Mouse (Mus musculus): ENCODE results near the gene Pramef12. TPM values are rescaled to one million over a fixed set of nuclear protein-coding genes. Genes with fewer than 3 reads are reported as not detected.

The Pramef12 gene
- polyA plus RNA-seq (2015; fragmentation: Nextera tagmentation; extraction: Ambion mirVana) = not detected in 2 replicates

GRCm38 (mm10) chr4:144408290-144408689 is at the start of gene Pramef12:
Gene Pramef12 (minus strand): TSS chr4:144408464.
- no peak within 1 kb of the TSS for H3K9ac ChIP-seq
- H3K4me2 ChIP-seq = no peak within 1 kb of the TSS
- H3K4me1 ChIP-seq (replicated peaks) = no peaks in the 10 kb centered on the region
- ATAC-seq (ENCODE audit: insufficient read depth) = no peak
- no peaks in the 10 kb centered on the region for H3K36me3 ChIP-seq (replicated peaks)
- H3K9me3 ChIP-seq (replicated peaks) = no peaks in the 10 kb centered on the region
- no peaks in the 10 kb centered on the region for H3K27me3 ChIP-seq
- no peak within 1 kb of the TSS for H3K27ac ChIP-seq (replicated peaks)
- H3K4me3 ChIP-seq (replicated peaks) = no peak within 1 kb of the TSS
- 60% methylated on average over 9 of the region's 9 CpGs for WGBS (ENCODE audit: insufficient replicate concordance)

GRCm38 (mm10) chr4:144453217-144453616 is 45.0 kb upstream of the Pramef12 start, which contains the start of gene Gm9944:
Gene Gm9944 (minus strand): TSS chr4:144453317.
- no peak within 1 kb of the TSS for H3K4me3 ChIP-seq (replicated peaks)
- H3K27ac ChIP-seq (replicated peaks) = no peak within 1 kb of the TSS
- H3K9ac ChIP-seq = no peak within 1 kb of the TSS
- no peaks in the 10 kb centered on the region for H3K9me3 ChIP-seq (replicated peaks)
- H3K36me3 ChIP-seq (replicated peaks) = no peaks in the 10 kb centered on the region
- no peaks in the 10 kb centered on the region for H3K27me3 ChIP-seq
- 55% methylated on average over 2 of the region's 2 CpGs for WGBS (ENCODE audit: insufficient replicate concordance)
- no peak for ATAC-seq (ENCODE audit: insufficient read depth)
- no peaks in the 10 kb centered on the region for H3K4me1 ChIP-seq (replicated peaks)
- H3K4me2 ChIP-seq = no peak within 1 kb of the TSS

GRCm38 (mm10) chr4:144448546-144448945 is 40.3 kb upstream of the Pramef12 start:
- H3K36me3 ChIP-seq (replicated peaks) = no peaks in the 10 kb centered on the region
- no peak overlapping the region for H3K27ac ChIP-seq (replicated peaks)
- no peak overlapping the region for H3K9ac ChIP-seq
- ATAC-seq (ENCODE audit: insufficient read depth) = no peak
- no peaks in the 10 kb centered on the region for H3K9me3 ChIP-seq (replicated peaks)
- 50% methylated on average over 2 of the region's 2 CpGs for WGBS (ENCODE audit: insufficient replicate concordance)
- no peak overlapping the region for H3K4me2 ChIP-seq
- H3K27me3 ChIP-seq = no peaks in the 10 kb centered on the region
- H3K4me3 ChIP-seq (replicated peaks) = no peak overlapping the region
- H3K4me1 ChIP-seq (replicated peaks) = no peaks in the 10 kb centered on the region

- Histone ChIP-seq H3K27me3 (no peaks in the 10 kb centered on the region), H3K4me2 (no peak overlapping the region), H3K36me3 (replicated peaks) (no peaks in the 10 kb centered on the region), H3K27ac (replicated peaks) (no peak overlapping the region), H3K9ac (no peak overlapping the region), H3K4me3 (replicated peaks) (no peak overlapping the region), H3K9me3 (replicated peaks) (no peaks in the 10 kb centered on the region), H3K4me1 (replicated peaks) (no peaks in the 10 kb centered on the region)
- ATAC-seq (ENCODE audit: insufficient read depth) = no peak
- WGBS (ENCODE audit: insufficient replicate concordance) = 42% methylated on average over 1 of the region's 1 CpGs
Observed at GRCm38 (mm10) chr4:144441582-144441981, 33.3 kb upstream of the Pramef12 start.

GRCm38 (mm10) chr4:144441095-144441494 is 32.8 kb upstream of the Pramef12 start:
- Histone ChIP-seq H3K9me3 (replicated peaks) (no peaks in the 10 kb centered on the region), H3K27ac (replicated peaks) (no peak overlapping the region), H3K36me3 (replicated peaks) (no peaks in the 10 kb centered on the region), H3K4me3 (replicated peaks) (no peak overlapping the region), H3K4me1 (replicated peaks) (no peaks in the 10 kb centered on the region), H3K27me3 (no peaks in the 10 kb centered on the region), H3K9ac (no peak overlapping the region), H3K4me2 (no peak overlapping the region)
- 69% methylated on average over 4 of the region's 4 CpGs for WGBS (ENCODE audit: insufficient replicate concordance)
- no peak for ATAC-seq (ENCODE audit: insufficient read depth)

GRCm38 (mm10) chr4:144438672-144439071 is 30.4 kb upstream of the Pramef12 start, which contains the start of gene 1700012P22Rik:
Gene 1700012P22Rik (minus strand): TSS chr4:144438772.
- Histone ChIP-seq H3K4me2 (no peak within 1 kb of the TSS), H3K9ac (no peak within 1 kb of the TSS), H3K27ac (replicated peaks) (no peak within 1 kb of the TSS), H3K36me3 (replicated peaks) (no peaks in the 10 kb centered on the region), H3K4me3 (replicated peaks) (no peak within 1 kb of the TSS), H3K4me1 (replicated peaks) (no peaks in the 10 kb centered on the region), H3K9me3 (replicated peaks) (no peaks in the 10 kb centered on the region), H3K27me3 (no peaks in the 10 kb centered on the region)
- no peak for ATAC-seq (ENCODE audit: insufficient read depth)

- H3K9ac ChIP-seq = no peak overlapping the region
- no peaks in the 10 kb centered on the region for H3K36me3 ChIP-seq (replicated peaks)
- 61% methylated on average over 5 of the region's 5 CpGs for WGBS (ENCODE audit: insufficient replicate concordance)
- no peaks in the 10 kb centered on the region for H3K9me3 ChIP-seq (replicated peaks)
- H3K4me1 ChIP-seq (replicated peaks) = no peaks in the 10 kb centered on the region
- H3K4me2 ChIP-seq = no peak overlapping the region
- H3K27ac ChIP-seq (replicated peaks) = no peak overlapping the region
- no peak for ATAC-seq (ENCODE audit: insufficient read depth)
- no peaks in the 10 kb centered on the region for H3K27me3 ChIP-seq
- no peak overlapping the region for H3K4me3 ChIP-seq (replicated peaks)
Observed at GRCm38 (mm10) chr4:144433216-144433615, 25.0 kb upstream of the Pramef12 start.

GRCm38 (mm10) chr4:144430723-144431122 is 22.5 kb upstream of the Pramef12 start:
- no peaks in the 10 kb centered on the region for H3K27me3 ChIP-seq
- no peaks in the 10 kb centered on the region for H3K4me1 ChIP-seq (replicated peaks)
- no peak for ATAC-seq (ENCODE audit: insufficient read depth)
- no peak overlapping the region for H3K4me2 ChIP-seq
- 49% methylated on average over 2 of the region's 2 CpGs for WGBS (ENCODE audit: insufficient replicate concordance)
- H3K27ac ChIP-seq (replicated peaks) = no peak overlapping the region
- no peaks in the 10 kb centered on the region for H3K36me3 ChIP-seq (replicated peaks)
- no peak overlapping the region for H3K9ac ChIP-seq
- no peak overlapping the region for H3K4me3 ChIP-seq (replicated peaks)
- no peaks in the 10 kb centered on the region; the same call in 1 of the 2 replicates for H3K9me3 ChIP-seq (replicated peaks)

GRCm38 (mm10) chr4:144428868-144429267 is 20.6 kb upstream of the Pramef12 start:
- Histone ChIP-seq H3K9me3 (replicated peaks) (no peaks in the 10 kb centered on the region; the same call in 1 of the 2 replicates), H3K4me3 (replicated peaks) (no peak overlapping the region), H3K4me1 (replicated peaks) (no peaks in the 10 kb centered on the region), H3K27ac (replicated peaks) (no peak overlapping the region), H3K36me3 (replicated peaks) (no peaks in the 10 kb centered on the region), H3K27me3 (no peaks in the 10 kb centered on the region), H3K9ac (no peak overlapping the region), H3K4me2 (no peak overlapping the region)
- no peak for ATAC-seq (ENCODE audit: insufficient read depth)
- 15% methylated on average over 3 of the region's 3 CpGs for WGBS (ENCODE audit: insufficient replicate concordance)

- no peak overlapping the region for H3K9ac ChIP-seq
- no peak overlapping the region for H3K27ac ChIP-seq (replicated peaks)
- WGBS (ENCODE audit: insufficient replicate concordance) = 42% methylated on average over 5 of the region's 5 CpGs
Observed at GRCm38 (mm10) chr4:144424590-144424989, 16.3 kb upstream of the Pramef12 start.

GRCm38 (mm10) chr4:144420644-144421043 is 12.4 kb upstream of the Pramef12 start:
- no peaks in the 10 kb centered on the region for H3K4me1 ChIP-seq (replicated peaks)
- H3K36me3 ChIP-seq (replicated peaks) = no peaks in the 10 kb centered on the region
- H3K9ac ChIP-seq = no peak overlapping the region
- H3K27me3 ChIP-seq = no peaks in the 10 kb centered on the region
- no peak overlapping the region for H3K27ac ChIP-seq (replicated peaks)
- H3K4me2 ChIP-seq = no peak overlapping the region
- ATAC-seq (ENCODE audit: insufficient read depth) = no peak
- H3K9me3 ChIP-seq (replicated peaks) = no peaks in the 10 kb centered on the region
- no peak overlapping the region for H3K4me3 ChIP-seq (replicated peaks)

More at GRCm38 (mm10) chr4:144424590-144424989, 16.3 kb upstream of the Pramef12 start:
- H3K27me3 ChIP-seq = no peaks in the 10 kb centered on the region
- H3K36me3 ChIP-seq (replicated peaks) = no peaks in the 10 kb centered on the region
- no peaks in the 10 kb centered on the region for H3K4me1 ChIP-seq (replicated peaks)
- H3K4me3 ChIP-seq (replicated peaks) = no peak overlapping the region
- ATAC-seq (ENCODE audit: insufficient read depth) = no peak
- no peaks in the 10 kb centered on the region; the same call in 1 of the 2 replicates for H3K9me3 ChIP-seq (replicated peaks)
- H3K4me2 ChIP-seq = no peak overlapping the region

GRCm38 (mm10) chr4:144406261-144406660 is 2.0 kb downstream of the Pramef12 start:
- Histone ChIP-seq H3K9ac (no peak overlapping the region), H3K27me3 (no peaks in the 10 kb centered on the region), H3K4me3 (replicated peaks) (no peak overlapping the region), H3K36me3 (replicated peaks) (no peaks in the 10 kb centered on the region), H3K4me1 (replicated peaks) (no peaks in the 10 kb centered on the region), H3K27ac (replicated peaks) (no peak overlapping the region), H3K9me3 (replicated peaks) (no peaks in the 10 kb centered on the region), H3K4me2 (no peak overlapping the region)
- ATAC-seq (ENCODE audit: insufficient read depth) = no peak
- 43% methylated on average over 3 of the region's 3 CpGs for WGBS (ENCODE audit: insufficient replicate concordance)

All from liver, embryonic 15.5 days (tissue).